7 mouse cellular contexts compared by ENCODE assay signal in genomic region chr10:79874290-79874862, GRCm38 (mm10). TPM values are rescaled to one million over a fixed set of nuclear protein-coding genes. Genes with fewer than 3 reads are reported as not detected.
DNase-seq lines count a peak whose midpoint lies in the region; ATAC-seq and TF ChIP-seq lines count a peak whose summit lies in the region.

Prtn3 (plus strand) TSS chr10:79874476.
Plppr3 (minus strand) TSS chr10:79874634.

- peak within 1 kb of the TSS; percentile 74 for H3K4me3 ChIP-seq in lung, embryonic 16.5 days (ENCODE audit: low read length)
- peak within 1 kb of the TSS; percentile 87 for H3K4me3 ChIP-seq in forebrain, embryonic 15.5 days
- peak within 1 kb of the TSS; percentile 58 for H3K4me3 ChIP-seq in limb, embryonic 14.5 days (replicated peaks; ENCODE audit: low read length)
- H3K4me3 ChIP-seq in neural tube, embryonic 13.5 days: peak within 1 kb of the TSS; percentile 66

- H3K9me3 ChIP-seq in lung, embryonic 16.5 days (ENCODE audit: control insufficient read depth, low read length): no peaks in the 10 kb centered on the region
- H3K9me3 ChIP-seq in forebrain, embryonic 15.5 days: no peaks in the 10 kb centered on the region
- no peaks in the 10 kb centered on the region for H3K9me3 ChIP-seq in limb, embryonic 14.5 days (ENCODE audit: control insufficient read depth, low read length)
- H3K9me3 ChIP-seq in neural tube, embryonic 13.5 days: no peaks in the 10 kb centered on the region

- no peak for DNase-seq in lung, postnatal 14 days
- DNase-seq in cerebellum, postnatal 10 days: peak; percentile 86 to 93
- peak; percentile 55 for DNase-seq in limb, embryonic 14.5 days (ENCODE audit: low spot score)
- no peak for DNase-seq in gastrocnemius, postnatal 4 days (ENCODE audit: low spot score in 2 of 2)

- peak; percentile 84 for ATAC-seq in lung, embryonic 16.5 days (ENCODE audit: low read depth)
- peak; percentile 92 for ATAC-seq in forebrain, embryonic 15.5 days (replicated peaks)
- peak; percentile 90 for ATAC-seq in limb, embryonic 14.5 days (ENCODE audit: low FRiP score, low read depth)
- ATAC-seq in neural tube, embryonic 13.5 days (ENCODE audit: low read depth): peak; percentile 92

- H3K36me3 ChIP-seq in lung, embryonic 16.5 days (ENCODE audit: control insufficient read depth, insufficient read depth, low read length): no peaks in the 10 kb centered on the region
- peaks cover 19% of the 10 kb centered on the region; the same call in 1 of the 2 replicates for H3K36me3 ChIP-seq in forebrain, embryonic 15.5 days
- H3K36me3 ChIP-seq in limb, embryonic 14.5 days (ENCODE audit: control insufficient read depth, insufficient read depth, low read length): peaks cover 23% of the 10 kb centered on the region
- peaks cover 25% of the 10 kb centered on the region for H3K36me3 ChIP-seq in neural tube, embryonic 13.5 days

- peak; percentile 88; the same call in 1 of the 2 replicates for TF ChIP-seq POLR2A in limb, embryonic 14.5 days (IDR thresholded peaks at IDR 0.05; ENCODE audit: borderline replicate concordance, extremely low read depth, insufficient read depth, insufficient read length)

- peak within 1 kb of the TSS; percentile 94 for H3K4me2 ChIP-seq in lung, embryonic 16.5 days (ENCODE audit: low read depth, low read length)
- H3K4me2 ChIP-seq in forebrain, embryonic 15.5 days (replicated peaks): peak within 1 kb of the TSS; percentile 69
- H3K4me2 ChIP-seq in limb, embryonic 14.5 days (replicated peaks; ENCODE audit: low read depth, low read length, severe bottlenecking): peak within 1 kb of the TSS; percentile 72
- peak within 1 kb of the TSS; percentile 92 for H3K4me2 ChIP-seq in neural tube, embryonic 13.5 days

- peaks cover 21% of the 10 kb centered on the region for H3K4me1 ChIP-seq in lung, embryonic 16.5 days (replicated peaks; ENCODE audit: control insufficient read depth, insufficient read depth, low read length)
- peaks cover 48% of the 10 kb centered on the region for H3K4me1 ChIP-seq in forebrain, embryonic 15.5 days
- H3K4me1 ChIP-seq in limb, embryonic 14.5 days (ENCODE audit: control insufficient read depth, insufficient read depth, low read length): peaks cover 16% of the 10 kb centered on the region; the same call in 1 of the 2 replicates
- H3K4me1 ChIP-seq in neural tube, embryonic 13.5 days (replicated peaks): peaks cover 52% of the 10 kb centered on the region

- under 1% methylated on average over 34 of the region's 57 CpGs for WGBS in lung, embryonic 16.5 days
- under 1% methylated on average over 55 of the region's 57 CpGs for WGBS in forebrain, embryonic 15.5 days
- WGBS in limb, embryonic 14.5 days: 0% methylated on average over 34 of the region's 57 CpGs
- under 1% methylated on average over 57 of the region's 57 CpGs for WGBS in neural tube, embryonic 13.5 days

- no peaks in the 10 kb centered on the region for H3K27me3 ChIP-seq in lung, embryonic 16.5 days (ENCODE audit: control insufficient read depth, insufficient read depth, low read depth, low read length)
- H3K27me3 ChIP-seq in forebrain, embryonic 15.5 days: no peaks in the 10 kb centered on the region
- H3K27me3 ChIP-seq in limb, embryonic 14.5 days (ENCODE audit: control insufficient read depth, insufficient read depth, low read length): no peaks in the 10 kb centered on the region
- no peaks in the 10 kb centered on the region for H3K27me3 ChIP-seq in neural tube, embryonic 13.5 days

- H3K9ac ChIP-seq in lung, embryonic 16.5 days (ENCODE audit: low read length): peak within 1 kb of the TSS; percentile 83
- peak within 1 kb of the TSS; percentile 96 for H3K9ac ChIP-seq in forebrain, embryonic 15.5 days (replicated peaks)
- H3K9ac ChIP-seq in limb, embryonic 14.5 days (ENCODE audit: low read depth, low read length, severe bottlenecking): peak within 1 kb of the TSS; percentile 88
- peak within 1 kb of the TSS; percentile 97 for H3K9ac ChIP-seq in neural tube, embryonic 13.5 days

- H3K27ac ChIP-seq in lung, embryonic 16.5 days (ENCODE audit: low read length): no peak within 1 kb of the TSS
- peak within 1 kb of the TSS; percentile 97 for H3K27ac ChIP-seq in forebrain, embryonic 15.5 days (replicated peaks)
- H3K27ac ChIP-seq in limb, embryonic 14.5 days (replicated peaks; ENCODE audit: low read depth, low read length): peak within 1 kb of the TSS; percentile 75
- peak within 1 kb of the TSS; percentile 94 for H3K27ac ChIP-seq in neural tube, embryonic 13.5 days (replicated peaks)

RNA-seq across cellular contexts. Expression of gene Prtn3, which starts in this region (rescaled TPM):
- 3.0 and 4.0 TPM in 2 replicates for polyA plus RNA-seq in lung, embryonic 16.5 days (2015; fragmentation: Nextera tagmentation; extraction: Ambion mirVana)
- 13.5 and 15.0 TPM in 2 replicates for polyA plus RNA-seq in forebrain, embryonic 15.5 days (2015; fragmentation: Nextera tagmentation; extraction: Ambion mirVana)
- polyA plus RNA-seq in limb, embryonic 14.5 days (2012; rRNA removed): 10.3 and 17.3 TPM in 2 replicates
- 5.9 and 8.2 TPM in 2 replicates for polyA plus RNA-seq in limb, embryonic 14.5 days (2014; fragmentation: Nextera tagmentation; extraction: Ambion mirVana)
- 14.3 and 14.7 TPM in 2 replicates for polyA plus RNA-seq in neural tube, embryonic 13.5 days (2015; fragmentation: Nextera tagmentation; extraction: Ambion mirVana)
- total RNA-seq in gastrocnemius, postnatal 4 days (2021): under 1 TPM in 1 of 2 experiments, not detected in 1; 0.47 TPM

RNA-seq across cellular contexts. Expression of gene Plppr3, which starts in this region (rescaled TPM):
- 22.6 and 26.4 TPM in 2 replicates for polyA plus RNA-seq in lung, embryonic 16.5 days (2015; fragmentation: Nextera tagmentation; extraction: Ambion mirVana)
- polyA plus RNA-seq in forebrain, embryonic 15.5 days (2015; fragmentation: Nextera tagmentation; extraction: Ambion mirVana): 405 and 410 TPM in 2 replicates
- 220 and 326 TPM in 2 replicates for polyA plus RNA-seq in limb, embryonic 14.5 days (2012; rRNA removed)
- polyA plus RNA-seq in limb, embryonic 14.5 days (2014; fragmentation: Nextera tagmentation; extraction: Ambion mirVana): 61.5 and 79.7 TPM in 2 replicates
- 343 and 361 TPM in 2 replicates for polyA plus RNA-seq in neural tube, embryonic 13.5 days (2015; fragmentation: Nextera tagmentation; extraction: Ambion mirVana)
- total RNA-seq in gastrocnemius, postnatal 4 days (2021): 1 to 10 TPM; 1.2 to 1.3 TPM

Comparison
In these comparisons a context has a peak if more than half of its experiments do, and no peak if none do; other contexts are left out.
1. DNase-seq: peak in cerebellum, postnatal 10 days (2 of 2) and limb, embryonic 14.5 days (single experiment); none in lung, postnatal 14 days (single experiment) and gastrocnemius, postnatal 4 days (0 of 2).
2. Peak in every context shown above with its lines, with median percentiles within 50 percentile points of each other: ATAC-seq, H3K4me2 ChIP-seq, H3K4me3 ChIP-seq and H3K9ac ChIP-seq.